Mouse (Mus musculus): Measurements from ENCODE around the gene Tulp2.

DNA sequence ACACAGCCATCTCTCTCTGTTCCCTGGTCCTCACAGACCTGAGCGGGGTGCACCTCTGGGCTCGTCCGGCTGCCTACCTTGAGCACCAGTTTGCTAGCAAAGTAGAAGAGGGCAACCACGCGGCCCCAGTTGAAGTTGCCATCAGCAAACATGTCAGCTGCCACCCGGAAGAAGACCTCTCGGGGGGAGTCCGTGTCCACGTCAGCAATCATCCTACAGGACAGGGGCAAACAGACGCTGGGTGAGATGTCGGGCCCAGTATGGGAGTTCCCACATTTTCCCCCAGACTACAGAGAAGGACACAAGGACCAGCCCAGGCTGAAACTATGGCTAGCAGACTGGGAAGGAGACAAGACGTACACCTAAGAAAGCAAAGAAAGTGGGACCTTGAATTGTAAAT is 16.6 kb upstream of the Tulp2 start:
- TF ChIP-seq CTCF (conservative IDR thresholded peaks at IDR 0.05; ENCODE audit: insufficient read depth, insufficient read length, low read depth, low read length) (no peak), POLR2A (IDR thresholded peaks at IDR 0.05; ENCODE audit: low read depth, low read length) (no peak)
